Mouse (Mus musculus): ENCODE data around the gene Gtf2a1l.

Gtf2a1l gene

GRCm38 (mm10) chr17:88696656-88697333 is 28.3 kb downstream of the Gtf2a1l start:
- Histone ChIP-seq H3K36me3 (ENCODE audit: control insufficient read depth, insufficient read depth, low read length, poor library complexity, severe bottlenecking) (no peaks in the 10 kb centered on the region), H3K27me3 (ENCODE audit: control insufficient read depth, insufficient read depth, low read length, poor library complexity, severe bottlenecking) (no peaks in the 10 kb centered on the region)
- DNase-seq (ENCODE audit: low read depth, low spot score), result no peak

- peak; percentile 55 for DNase-seq (ENCODE audit: low read depth, low spot score)
- Histone ChIP-seq H3K36me3 (ENCODE audit: control insufficient read depth, insufficient read depth, low read length, poor library complexity, severe bottlenecking) (no peaks in the 10 kb centered on the region), H3K27me3 (ENCODE audit: control insufficient read depth, insufficient read depth, low read length, poor library complexity, severe bottlenecking) (no peaks in the 10 kb centered on the region)
Observed at GRCm38 (mm10) chr17:88700901-88701300, 32.4 kb downstream of the Gtf2a1l start.

GRCm38 (mm10) chr17:88702345-88702744 is 33.9 kb downstream of the Gtf2a1l start:
- Histone ChIP-seq H3K36me3 (ENCODE audit: control insufficient read depth, insufficient read depth, low read length, poor library complexity, severe bottlenecking) (no peaks in the 10 kb centered on the region), H3K27me3 (ENCODE audit: control insufficient read depth, insufficient read depth, low read length, poor library complexity, severe bottlenecking) (no peaks in the 10 kb centered on the region)
- DNase-seq (ENCODE audit: low read depth, low spot score), result no peak

- H3K27me3 ChIP-seq (ENCODE audit: control insufficient read depth, insufficient read depth, low read length, poor library complexity, severe bottlenecking), result no peaks in the 10 kb centered on the region
- no peak for DNase-seq (ENCODE audit: low read depth, low spot score)
Observed at GRCm38 (mm10) chr17:88703112-88703511, 34.7 kb downstream of the Gtf2a1l start.

GRCm38 (mm10) chr17:88706231-88706649 is 37.8 kb downstream of the Gtf2a1l start:
- Histone ChIP-seq H3K36me3 (ENCODE audit: control insufficient read depth, insufficient read depth, low read length, poor library complexity, severe bottlenecking) (no peaks in the 10 kb centered on the region), H3K27me3 (ENCODE audit: control insufficient read depth, insufficient read depth, low read length, poor library complexity, severe bottlenecking) (no peaks in the 10 kb centered on the region)
- DNase-seq (ENCODE audit: low read depth, low spot score), result no peak

More at GRCm38 (mm10) chr17:88703112-88703511, 34.7 kb downstream of the Gtf2a1l start:
- no peaks in the 10 kb centered on the region for H3K36me3 ChIP-seq (ENCODE audit: control insufficient read depth, insufficient read depth, low read length, poor library complexity, severe bottlenecking)

- no peaks in the 10 kb centered on the region for H3K27me3 ChIP-seq (ENCODE audit: control insufficient read depth, insufficient read depth, low read length, poor library complexity, severe bottlenecking)
- H3K36me3 ChIP-seq (ENCODE audit: control insufficient read depth, insufficient read depth, low read length, poor library complexity, severe bottlenecking), result no peaks in the 10 kb centered on the region
- DNase-seq (ENCODE audit: low read depth, low spot score), result no peak
Observed at GRCm38 (mm10) chr17:88749646-88750045, 81.2 kb downstream of the Gtf2a1l start.

GRCm38 (mm10) chr17:88752827-88753471 is 84.5 kb downstream of the Gtf2a1l start:
- no peaks in the 10 kb centered on the region for H3K36me3 ChIP-seq (ENCODE audit: control insufficient read depth, insufficient read depth, low read length, poor library complexity, severe bottlenecking)
- DNase-seq (ENCODE audit: low read depth, low spot score), result peak; percentile 58
- H3K27me3 ChIP-seq (ENCODE audit: control insufficient read depth, insufficient read depth, low read length, poor library complexity, severe bottlenecking), result no peaks in the 10 kb centered on the region

- DNase-seq (ENCODE audit: low read depth, low spot score), result no peak
- Histone ChIP-seq H3K36me3 (ENCODE audit: control insufficient read depth, insufficient read depth, low read length, poor library complexity, severe bottlenecking) (no peaks in the 10 kb centered on the region), H3K27me3 (ENCODE audit: control insufficient read depth, insufficient read depth, low read length, poor library complexity, severe bottlenecking) (no peaks in the 10 kb centered on the region)
Observed at GRCm38 (mm10) chr17:88753472-88753857, 85.0 kb downstream of the Gtf2a1l start.

- no peak for DNase-seq (ENCODE audit: low read depth, low spot score)
- H3K27me3 ChIP-seq (ENCODE audit: control insufficient read depth, insufficient read depth, low read length, poor library complexity, severe bottlenecking), result no peaks in the 10 kb centered on the region
Observed at GRCm38 (mm10) chr17:88755776-88756175, 87.3 kb downstream of the Gtf2a1l start.

GRCm38 (mm10) chr17:88758003-88758437 is 89.6 kb downstream of the Gtf2a1l start:
- no peak for DNase-seq (ENCODE audit: low read depth, low spot score)
- Histone ChIP-seq H3K36me3 (ENCODE audit: control insufficient read depth, insufficient read depth, low read length, poor library complexity, severe bottlenecking) (no peaks in the 10 kb centered on the region), H3K27me3 (ENCODE audit: control insufficient read depth, insufficient read depth, low read length, poor library complexity, severe bottlenecking) (no peaks in the 10 kb centered on the region)

More at GRCm38 (mm10) chr17:88755776-88756175, 87.3 kb downstream of the Gtf2a1l start:
- no peaks in the 10 kb centered on the region for H3K36me3 ChIP-seq (ENCODE audit: control insufficient read depth, insufficient read depth, low read length, poor library complexity, severe bottlenecking)

GRCm38 (mm10) chr17:88763396-88764135 is 95.1 kb downstream of the Gtf2a1l start:
- DNase-seq (ENCODE audit: low read depth, low spot score), result no peak
- Histone ChIP-seq H3K27me3 (ENCODE audit: control insufficient read depth, insufficient read depth, low read length, poor library complexity, severe bottlenecking) (no peaks in the 10 kb centered on the region), H3K36me3 (ENCODE audit: control insufficient read depth, insufficient read depth, low read length, poor library complexity, severe bottlenecking) (no peaks in the 10 kb centered on the region)

- DNase-seq (ENCODE audit: low read depth, low spot score), result no peak
- H3K27me3 ChIP-seq (ENCODE audit: control insufficient read depth, insufficient read depth, low read length, poor library complexity, severe bottlenecking), result no peaks in the 10 kb centered on the region
- H3K36me3 ChIP-seq (ENCODE audit: control insufficient read depth, insufficient read depth, low read length, poor library complexity, severe bottlenecking), result no peaks in the 10 kb centered on the region
Observed at GRCm38 (mm10) chr17:88764136-88764485, 95.7 kb downstream of the Gtf2a1l start.
